Mouse (Mus musculus) retina, embryonic 14.5 days (tissue): ENCODE measurements around the gene Krt7.
A peak's percentile ranks its signal among the peaks of the same experiment; 100 is the strongest.

Source experiments
- DNase-seq: peaks from one replicate; pipeline ENCODE4 v3.0.0-alpha.2; 2015; ENCODE audit warnings: low spot score

Gene Krt7

DNA sequence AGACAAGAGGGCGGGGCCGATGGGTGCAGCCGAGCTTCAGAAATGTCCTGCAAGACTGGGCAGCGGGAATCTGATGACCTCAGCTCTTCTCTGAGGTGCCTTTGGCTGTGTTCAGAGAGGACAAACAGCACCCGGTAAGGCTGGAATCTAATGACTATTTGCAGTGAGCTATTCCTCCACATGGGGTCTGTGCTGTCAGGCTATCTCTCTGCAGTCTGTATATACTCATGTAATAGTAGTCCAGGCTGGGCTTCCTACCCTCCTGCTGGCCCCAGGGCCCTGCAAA is 34.1 kb upstream of the Krt7 start:
- DNase-seq: no peak

DNA sequence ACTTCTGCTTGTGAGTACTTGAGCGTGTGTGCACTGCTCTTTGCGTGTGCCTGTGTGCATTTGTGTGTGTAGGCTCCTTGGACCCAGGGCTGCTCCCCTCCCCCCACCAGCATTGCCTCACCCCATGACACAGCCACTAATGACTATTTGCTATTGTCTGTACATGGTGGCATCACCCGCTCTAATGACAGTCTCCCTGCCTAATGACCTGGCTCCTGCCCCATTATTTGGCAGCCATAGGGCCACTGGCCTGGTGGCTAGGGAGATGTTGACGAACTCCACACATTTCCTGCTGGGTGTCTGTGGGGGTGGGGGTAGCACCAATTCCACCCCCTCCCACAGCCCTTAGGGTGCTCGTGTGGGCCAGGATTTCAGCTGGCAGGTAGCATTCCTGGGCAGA is 32.2 kb upstream of the Krt7 start:
- DNase-seq: peak; percentile 47

DNA sequence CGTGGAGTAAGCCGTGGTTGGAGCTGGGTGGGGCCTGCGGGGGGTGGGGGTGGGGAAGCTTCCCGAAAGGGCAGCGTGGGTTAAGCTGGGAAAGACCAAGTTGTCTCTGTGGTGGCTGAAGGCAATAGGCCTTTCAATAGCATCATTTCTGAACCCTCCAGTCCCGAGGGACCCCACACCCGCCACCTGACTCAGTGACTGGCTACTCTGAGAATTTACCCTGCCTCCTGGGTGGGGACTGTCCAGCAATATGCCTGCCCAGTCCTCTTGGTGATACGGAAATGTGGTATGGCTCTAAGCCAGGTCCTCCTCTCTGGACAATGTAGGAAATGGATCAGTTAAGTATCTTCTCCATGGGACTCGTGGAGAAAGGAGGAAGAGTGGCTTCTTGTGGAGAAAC is 29.1 kb upstream of the Krt7 start:
- no peak for DNase-seq

DNA sequence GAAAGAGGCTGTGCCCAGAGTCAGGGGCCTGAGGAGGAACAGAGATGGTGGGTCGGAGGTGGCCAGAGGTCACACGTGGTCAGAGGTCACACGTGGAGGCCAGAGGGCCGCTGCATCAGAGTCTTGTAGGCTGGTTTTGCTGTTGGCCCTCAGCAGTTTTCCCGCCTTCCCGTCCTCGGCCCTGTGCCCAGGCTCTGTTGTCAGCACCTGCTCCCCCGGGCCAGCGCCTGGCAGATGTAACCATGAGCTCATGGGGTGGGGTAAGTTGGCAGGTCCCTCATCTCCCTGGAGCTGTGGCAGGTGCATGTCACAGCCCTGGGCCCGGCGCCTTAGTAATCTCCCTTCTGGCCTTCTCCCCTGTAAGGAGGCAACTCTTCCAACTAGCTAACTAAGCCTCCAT is 28.0 kb upstream of the Krt7 start:
- no peak for DNase-seq

DNA sequence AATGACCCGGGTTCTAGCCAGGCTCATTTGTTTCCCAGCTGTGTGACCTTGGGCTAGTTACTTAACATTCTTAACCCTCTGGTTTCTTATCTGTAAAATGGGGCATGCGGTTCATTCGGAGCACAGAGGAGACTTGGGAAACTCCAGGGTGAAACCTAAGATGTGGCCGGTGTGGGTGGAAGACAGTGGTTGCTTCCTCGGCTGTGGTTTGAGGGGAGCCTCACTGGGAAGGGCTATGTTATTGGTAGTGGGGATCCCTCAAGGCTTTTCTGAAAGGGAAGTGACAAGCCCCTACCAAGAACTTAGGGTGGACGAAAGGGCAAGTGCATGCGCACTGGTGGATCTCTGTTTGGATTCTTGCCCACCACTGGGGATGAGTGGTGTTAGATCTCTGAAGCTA is 26.2 kb upstream of the Krt7 start:
- DNase-seq: no peak

DNA sequence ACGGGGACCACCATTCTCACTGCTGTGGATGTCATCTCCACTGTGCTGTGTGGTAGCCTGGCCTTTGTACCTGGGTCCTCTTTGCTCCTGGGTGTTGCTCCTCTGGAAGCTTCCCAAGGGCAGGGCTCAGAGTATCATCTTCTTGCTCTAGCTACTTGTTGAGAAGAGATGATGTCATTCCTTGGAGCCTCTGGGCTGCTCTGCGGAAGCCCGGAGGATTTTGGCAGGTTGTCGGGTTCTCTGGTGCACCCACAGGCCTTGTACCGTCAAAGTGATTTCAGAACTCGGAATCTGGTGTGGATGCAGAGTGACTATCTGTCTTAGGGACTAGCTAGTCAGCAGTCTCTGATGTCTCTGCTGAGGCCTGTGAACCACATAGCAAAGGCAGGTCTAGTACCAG is 25.8 kb upstream of the Krt7 start:
- no peak for DNase-seq

DNA sequence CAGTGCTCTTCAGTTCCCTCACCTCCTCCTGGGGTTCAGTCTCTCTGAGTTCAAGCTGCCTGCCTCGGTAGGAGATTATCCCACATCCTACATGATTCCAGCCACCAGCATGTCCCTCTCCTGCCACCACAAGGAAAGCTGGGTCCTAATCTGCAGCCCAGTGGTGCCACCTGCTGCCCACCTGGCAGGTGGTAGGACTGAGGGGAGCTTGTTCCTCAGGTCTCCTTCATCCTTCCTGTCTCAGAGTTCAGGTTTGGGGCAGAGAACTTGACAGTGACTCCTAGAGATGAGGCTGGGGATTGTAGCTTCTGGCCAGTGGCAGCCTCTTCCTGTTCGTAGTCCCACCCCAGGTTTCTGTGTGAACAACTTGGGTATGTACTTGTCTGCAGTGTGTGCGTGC is 23.7 kb upstream of the Krt7 start:
- DNase-seq: no peak

DNA sequence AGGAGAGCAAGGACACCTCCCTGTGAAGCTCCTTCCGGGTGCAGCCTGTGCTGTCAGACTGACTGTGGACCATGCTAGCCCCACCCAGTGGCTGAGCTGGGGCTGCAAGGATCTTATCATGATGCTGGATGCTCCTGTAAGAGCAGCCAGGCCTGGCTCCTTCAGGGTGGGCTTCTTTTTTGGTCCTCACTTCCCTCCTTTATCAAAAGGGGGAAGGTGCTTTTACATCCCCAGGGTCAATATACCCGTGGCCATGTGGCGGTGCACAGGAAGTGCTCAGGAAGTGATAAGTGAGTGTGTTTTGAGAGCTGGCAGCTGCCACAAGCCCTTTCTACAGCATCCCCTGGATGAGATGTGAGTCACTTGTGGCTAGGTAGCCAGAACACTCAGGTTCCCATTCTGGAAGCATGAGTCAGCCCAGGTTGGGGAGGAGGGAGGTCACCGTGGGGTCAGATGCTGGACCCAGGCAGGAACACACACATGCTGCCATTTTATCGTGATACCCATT is 22.8 kb upstream of the Krt7 start:
- DNase-seq: peak; percentile 35

DNA sequence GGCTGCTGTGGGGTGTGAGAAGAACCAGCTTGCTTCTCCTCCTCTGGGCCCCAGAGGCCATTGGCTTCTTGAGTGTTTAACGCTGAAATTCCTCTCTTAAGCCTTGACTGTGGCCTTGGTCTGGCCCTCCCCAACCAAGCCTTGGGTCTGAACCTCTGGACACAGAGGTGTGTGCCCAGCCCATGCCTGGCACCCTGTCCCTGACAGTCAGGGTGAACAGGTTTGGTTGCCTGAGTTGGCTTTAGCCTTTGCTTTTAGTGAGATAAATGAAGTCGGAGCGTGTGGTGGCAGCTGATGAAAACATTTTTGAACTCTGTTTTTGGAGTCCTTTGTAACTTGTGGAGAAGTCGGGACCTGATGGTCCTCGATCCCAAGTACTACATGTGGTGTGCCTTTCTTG is 20.6 kb upstream of the Krt7 start:
- DNase-seq: no peak

DNA sequence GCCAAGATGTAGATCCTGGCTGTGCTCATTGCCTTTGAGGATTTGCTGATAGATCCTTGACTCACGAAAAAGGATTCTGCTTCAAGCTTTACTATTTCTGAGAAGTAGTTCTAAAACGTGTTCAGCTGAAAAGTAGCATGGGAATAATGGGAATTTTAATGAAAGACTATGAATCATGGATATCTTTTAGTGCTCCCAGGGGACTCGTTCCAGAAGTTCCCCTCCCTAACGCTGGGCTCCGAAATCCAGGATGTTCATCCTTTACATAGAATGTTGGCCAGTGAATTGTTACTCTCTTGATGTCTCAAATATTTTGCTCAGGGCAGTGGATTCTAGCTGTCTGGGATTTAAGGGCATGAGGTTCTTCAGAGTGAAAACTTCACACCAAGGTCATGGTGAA is 18.6 kb upstream of the Krt7 start:
- no peak for DNase-seq

DNA sequence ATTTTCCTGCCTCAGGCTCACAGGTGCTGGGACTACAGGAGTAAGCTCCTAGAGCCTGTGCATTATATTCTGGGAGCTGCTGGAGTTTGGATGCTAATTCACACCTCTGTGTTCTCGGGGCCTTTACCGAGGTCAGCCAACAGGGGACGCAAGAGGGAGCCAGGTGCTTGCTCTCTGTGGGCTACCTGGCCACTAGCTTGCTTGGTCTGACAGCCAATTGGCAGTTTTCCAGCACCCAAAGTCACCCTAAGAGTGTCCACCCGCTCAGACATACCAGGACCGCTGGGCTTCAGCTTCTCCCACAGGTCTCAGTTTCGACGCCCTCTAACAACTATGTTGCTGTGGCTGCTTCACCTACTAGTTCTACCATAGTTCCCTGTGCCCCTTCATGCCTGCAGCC is 15.9 kb upstream of the Krt7 start:
- DNase-seq: no peak

DNA sequence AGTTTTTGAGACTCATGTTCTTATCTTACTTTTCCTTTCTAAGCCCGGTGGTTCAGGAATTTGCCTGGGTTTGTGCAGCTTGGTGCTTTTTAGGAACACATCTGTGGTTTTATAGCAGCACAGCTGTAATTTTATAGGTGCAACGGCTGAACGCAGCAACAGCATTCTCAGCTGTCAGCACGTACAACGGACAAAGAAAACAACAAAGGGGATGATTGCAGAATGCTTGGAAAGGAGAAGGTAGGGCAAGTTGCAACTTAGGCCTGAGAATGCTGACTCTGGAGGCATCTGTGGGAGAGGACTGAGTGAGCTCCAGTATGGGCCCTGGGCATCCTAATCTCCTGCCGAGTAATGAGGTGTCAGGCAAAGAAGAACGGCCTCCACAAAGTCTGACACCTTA is 14.4 kb upstream of the Krt7 start:
- DNase-seq: no peak

DNA sequence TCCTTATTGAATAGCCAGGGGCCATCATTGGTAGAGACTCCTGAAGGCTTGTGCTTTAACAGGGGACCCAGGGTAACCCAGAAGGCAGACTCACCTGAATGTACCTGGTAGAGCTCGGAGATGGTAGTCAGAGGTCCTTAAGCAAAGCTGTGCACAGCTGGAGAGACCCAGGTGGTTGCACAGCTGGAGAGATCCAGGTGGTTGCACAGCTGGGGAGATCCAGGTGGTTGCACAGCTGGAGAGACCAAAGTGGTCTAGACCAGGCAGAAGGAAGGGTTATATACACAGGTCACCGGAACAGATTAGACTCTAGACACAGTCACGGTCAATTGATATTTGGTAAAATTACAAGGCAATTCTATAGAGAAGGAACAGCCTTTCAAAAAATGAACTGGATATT is 13.9 kb upstream of the Krt7 start:
- DNase-seq: no peak

DNA sequence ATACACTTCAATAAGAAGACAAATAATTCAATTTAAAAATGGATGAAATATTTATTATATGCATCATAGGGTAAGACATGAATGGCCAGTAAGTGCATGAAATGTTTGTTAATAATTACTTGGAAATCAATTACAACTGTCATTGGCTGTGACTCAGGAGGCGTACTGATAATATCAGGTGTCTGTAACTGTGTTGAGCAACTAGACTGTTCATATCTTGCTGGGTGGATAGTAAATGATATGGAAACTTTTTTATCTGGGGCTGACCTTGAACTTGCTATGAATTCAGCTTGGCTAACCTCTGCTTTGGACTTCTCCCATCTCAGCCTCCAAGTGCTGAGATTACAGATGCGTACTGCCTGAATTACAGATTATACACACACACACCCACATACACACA is 13.2 kb upstream of the Krt7 start:
- DNase-seq: no peak

DNA sequence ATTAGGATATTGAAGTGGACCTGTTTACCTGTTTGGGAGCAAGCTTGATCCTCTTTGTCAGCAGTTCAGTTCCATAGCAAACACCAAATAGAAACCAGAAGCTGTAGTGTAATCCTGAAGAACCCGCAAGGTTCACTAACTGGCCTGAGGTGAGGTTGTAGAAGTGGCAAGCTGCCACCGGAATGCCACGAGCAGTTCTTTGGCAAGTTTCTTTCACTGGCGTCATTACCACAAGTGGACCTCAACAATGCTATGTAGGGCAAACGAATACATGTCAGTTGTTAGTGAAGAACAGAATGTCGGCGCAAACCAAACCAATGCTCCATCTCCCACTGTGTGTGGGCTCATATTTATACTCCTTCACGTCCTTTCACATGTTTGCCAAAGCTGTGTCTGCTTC is 12.6 kb upstream of the Krt7 start:
- DNase-seq: no peak

DNA sequence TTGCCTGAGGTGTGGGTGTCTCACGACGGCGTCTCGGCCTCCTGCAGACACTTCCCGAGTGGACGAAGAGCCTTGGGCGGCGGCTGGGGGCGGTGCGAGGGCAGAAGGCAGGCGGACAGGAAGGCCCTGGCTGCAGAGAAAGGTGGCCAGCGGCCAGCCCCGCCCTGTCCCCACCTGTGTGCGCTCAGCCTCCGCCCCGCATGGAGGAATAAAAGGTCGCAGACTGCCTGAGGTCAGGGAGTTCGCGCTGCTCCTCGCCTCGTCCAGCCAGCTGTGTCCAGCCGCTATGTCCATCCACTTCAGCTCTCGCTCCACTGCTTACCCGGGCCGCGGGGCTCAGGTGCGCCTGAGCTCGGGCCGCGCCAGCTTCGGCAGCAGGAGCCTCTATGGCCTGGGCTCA is 1.3 kb downstream of the Krt7 start:
- no peak for DNase-seq

DNA sequence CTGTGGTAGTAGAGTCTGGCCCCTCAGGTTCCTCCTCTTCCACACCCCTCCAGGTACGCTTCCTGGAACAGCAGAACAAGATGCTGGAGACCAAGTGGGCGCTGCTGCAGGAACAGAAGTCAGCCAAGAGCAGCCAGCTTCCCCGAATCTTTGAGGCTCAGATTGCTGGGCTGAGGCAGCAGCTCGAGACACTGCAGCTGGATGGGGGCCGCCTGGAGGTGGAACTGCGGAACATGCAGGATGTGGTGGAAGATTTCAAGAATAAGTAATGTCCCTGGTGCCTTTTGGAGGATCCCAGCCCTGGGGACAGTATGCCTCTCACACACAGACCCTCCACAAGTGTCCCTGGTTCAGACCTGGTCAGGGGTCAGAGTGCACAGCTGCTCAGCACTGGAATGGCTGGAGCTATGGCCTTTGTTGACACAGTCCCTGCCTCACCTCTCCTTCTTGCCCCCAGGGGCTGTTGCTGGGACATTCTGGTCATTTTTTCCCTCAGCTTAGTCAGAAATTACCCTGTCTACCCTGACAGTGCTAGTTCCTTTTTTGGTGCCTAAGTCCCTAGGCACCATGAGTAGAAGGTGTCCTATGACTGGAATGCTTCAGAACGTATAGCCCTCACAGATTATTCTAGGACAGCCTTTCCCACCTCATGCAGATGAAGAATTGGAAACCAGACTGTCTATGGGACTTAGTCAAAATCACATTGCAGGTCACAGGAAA is 3.2 kb downstream of the Krt7 start:
- DNase-seq: no peak

DNA sequence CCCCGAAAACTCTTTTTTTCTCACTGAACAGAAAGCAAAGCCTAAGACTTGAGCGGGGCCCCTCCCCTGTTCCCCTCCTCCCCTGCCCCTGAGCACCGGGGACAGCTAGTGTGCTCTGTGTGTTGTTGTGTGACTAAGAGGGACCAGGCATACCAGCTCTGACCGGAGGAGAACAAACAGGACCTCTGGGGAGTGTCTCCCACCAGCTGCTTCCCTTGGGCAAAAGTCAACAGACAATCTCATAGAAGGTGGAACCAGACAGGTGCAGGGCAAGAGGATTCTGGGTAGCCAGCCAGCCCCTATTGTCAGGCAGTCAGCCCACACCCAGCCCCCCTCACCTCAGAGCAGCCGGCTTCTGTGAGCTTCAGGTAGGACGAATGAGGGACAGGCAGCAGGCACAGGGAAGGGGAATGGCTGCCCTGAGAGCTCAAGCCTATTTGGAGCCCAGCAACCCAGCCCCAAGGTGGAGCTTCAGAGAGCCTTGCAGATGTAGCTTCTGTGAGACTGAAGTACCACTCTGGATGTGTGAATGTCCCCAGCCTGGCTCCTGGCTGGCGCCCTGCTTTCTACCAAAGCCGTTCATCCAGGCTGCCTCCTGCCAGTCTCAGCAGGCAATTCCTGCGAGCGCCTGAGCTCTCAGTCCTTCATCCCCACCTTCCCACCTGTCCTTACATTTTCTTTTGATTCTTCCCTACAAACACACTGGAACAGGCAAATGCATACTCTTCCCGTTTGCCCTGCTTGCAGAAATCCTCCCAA is 4.1 kb downstream of the Krt7 start:
- DNase-seq: no peak

DNA sequence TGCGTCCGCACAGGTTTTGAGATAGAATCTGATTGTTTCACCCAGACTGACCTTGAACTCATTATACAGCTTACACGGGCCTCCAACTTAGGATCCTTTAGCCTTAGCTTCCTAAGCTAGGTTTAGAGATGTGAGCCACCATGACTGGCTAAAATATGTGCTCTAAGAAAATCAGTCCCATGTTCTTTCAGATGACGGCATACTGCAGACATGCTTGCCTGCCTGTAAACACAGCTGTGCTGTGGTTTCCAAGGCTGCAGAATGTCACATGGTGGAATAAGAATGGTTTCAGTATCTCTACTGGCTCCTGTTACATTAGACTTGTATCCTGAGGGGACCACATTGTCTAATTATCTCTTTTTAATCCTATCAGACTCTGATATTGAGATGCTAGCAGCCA is 8.1 kb downstream of the Krt7 start:
- no peak for DNase-seq

DNA sequence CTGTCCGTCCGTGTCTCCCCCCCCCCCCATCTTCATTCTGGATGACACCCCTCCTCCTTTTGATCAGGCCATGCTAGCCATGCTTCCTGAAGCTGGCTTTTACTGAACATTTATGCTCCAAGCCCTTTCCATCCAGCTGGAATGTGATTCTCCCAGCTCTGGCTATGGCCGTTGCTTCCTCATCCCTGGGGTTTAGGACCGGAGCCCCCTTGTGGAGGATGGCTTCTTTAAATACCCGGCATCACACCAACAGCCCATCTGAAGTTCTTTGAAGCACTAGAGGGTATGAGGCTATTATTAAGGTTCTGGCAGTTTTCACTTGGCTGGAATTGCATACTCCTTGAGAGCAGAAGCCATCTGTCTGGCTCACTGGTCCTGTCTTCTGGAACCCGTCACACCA is 10.1 kb downstream of the Krt7 start:
- peak; percentile 50 for DNase-seq

DNA sequence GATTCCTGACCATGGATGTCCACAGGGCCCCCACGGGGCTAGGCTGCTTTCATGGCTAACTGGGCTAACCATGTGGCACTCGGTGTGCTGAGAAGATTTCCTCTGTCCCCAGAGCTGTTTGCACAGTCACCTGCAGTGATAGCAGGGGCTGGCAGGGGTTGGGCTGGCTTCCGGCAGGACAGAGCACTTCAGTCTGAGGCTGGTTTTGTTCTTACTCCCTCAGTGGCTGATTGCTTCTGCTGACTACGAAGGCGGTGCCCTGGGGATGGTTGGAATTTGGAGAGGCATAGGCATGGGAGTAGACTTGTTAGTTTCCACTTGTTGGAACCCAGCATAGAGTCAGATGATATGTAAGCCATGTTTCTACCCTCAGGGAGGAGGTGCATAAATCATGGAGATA is 14.1 kb downstream of the Krt7 start:
- no peak for DNase-seq

DNA sequence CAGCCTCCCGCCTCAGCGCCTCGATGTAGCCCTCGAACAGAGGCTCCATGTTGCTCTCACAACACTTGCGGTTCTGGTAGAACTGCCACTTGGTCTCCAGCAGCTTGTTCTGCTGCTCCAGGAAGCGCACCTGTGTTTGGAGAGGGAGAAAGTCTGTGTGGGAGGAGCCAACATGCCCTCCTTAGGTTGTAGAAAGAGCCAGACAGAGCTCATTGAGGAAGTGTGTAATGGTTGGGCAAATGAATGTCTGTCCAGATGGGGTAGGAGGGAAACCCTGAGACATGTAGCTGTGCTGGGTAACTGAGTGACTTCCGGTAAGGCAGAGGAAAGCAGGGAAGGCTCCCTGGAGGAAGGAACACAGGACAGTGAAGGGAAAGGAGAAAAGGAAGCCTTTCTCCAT is 25.8 kb downstream of the Krt7 start:
- no peak for DNase-seq

DNA sequence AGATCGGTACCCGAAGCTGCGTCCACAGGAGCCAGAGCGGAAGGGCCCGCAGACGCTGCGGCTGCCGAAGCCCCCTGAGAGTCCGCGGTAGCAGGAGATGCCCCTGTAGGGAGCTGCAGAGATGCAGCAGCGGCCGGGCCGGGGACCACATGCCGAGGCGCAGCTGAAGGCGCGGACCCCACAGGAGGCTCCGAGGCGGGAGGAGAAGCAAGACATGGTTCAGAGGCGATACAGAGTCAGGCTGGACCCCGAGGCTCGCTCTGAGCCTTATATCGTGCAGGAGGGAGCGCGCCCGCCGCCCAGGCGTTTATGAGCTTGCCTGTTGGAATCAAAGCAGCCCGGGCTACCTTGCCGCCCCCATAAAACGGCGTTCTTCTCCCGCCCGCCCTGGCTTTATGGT is 27.7 kb downstream of the Krt7 start, which contains the start of gene Krt87:
Gene Krt87, minus strand, starts transcription at position 250 of the 400 bp plus-strand sequence.
- DNase-seq: peak; percentile 37

DNA sequence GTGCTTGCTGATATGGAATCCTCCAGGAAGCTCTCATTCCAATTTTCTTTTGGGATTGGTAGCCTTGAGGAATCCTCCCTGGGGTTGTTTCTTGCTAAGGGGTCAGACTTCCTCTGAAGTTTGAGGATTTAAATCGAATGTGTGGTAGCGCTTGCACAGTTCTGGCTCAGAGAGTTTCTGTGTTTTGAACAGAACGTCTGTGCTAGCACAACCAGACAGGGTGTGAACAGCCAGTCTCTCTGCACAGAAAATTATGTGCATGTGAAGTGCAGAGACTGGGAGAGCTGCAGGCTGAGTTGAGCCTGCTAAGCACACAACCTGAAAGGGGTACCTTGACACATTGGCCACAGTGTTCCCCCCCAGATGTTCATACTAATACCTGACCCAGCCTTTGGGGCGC is 30.0 kb downstream of the Krt7 start:
- DNase-seq: no peak
